Mouse (Mus musculus) left cerebral cortex, postnatal 4 days (tissue): ENCODE measurements around the gene Klhl41. TPM values are rescaled to one million over a fixed set of nuclear protein-coding genes. Genes with fewer than 3 reads are reported as not detected.

Experiments used
- DNase-seq: peaks from one replicate; pipeline ENCODE4 v3.0.0-alpha.2; 2022
- intact Hi-C: fragments of 180-260 bp; cut with DNase I; formaldehyde crosslinking; loops from one replicate; pipeline ENCODE4 v1.15.1; 2025
- total RNA-seq, 2 experiments: library from RNA; stranded (reverse); gene quantifications; 2 replicates each; pipeline ENCODE4 v1.2.3; 2021

The Klhl41 gene
- total RNA-seq, 2 experiments from 2014 or later: 0.58 to 0.66 TPM

- DNase-seq: no peak
These were observed 12.0 kb downstream of the Klhl41 start for GRCm38 (mm10) chr2:69681931-69682330.

GRCm38 (mm10) chr2:69683036-69683805, 13.3 kb downstream of the Klhl41 start:
- DNase-seq: no peak
- intact Hi-C loops: no loop called here

More at GRCm38 (mm10) chr2:69681931-69682330, 12.0 kb downstream of the Klhl41 start:
- intact Hi-C loops: no loop called here

GRCm38 (mm10) chr2:69684488-69684887, 14.6 kb downstream of the Klhl41 start:
- intact Hi-C loops: no loop called here
- DNase-seq: no peak

- DNase-seq: no peak
- intact Hi-C loops: no loop called here
These were observed 20.3 kb downstream of the Klhl41 start for GRCm38 (mm10) chr2:69690214-69690613.

- intact Hi-C loops: no loop called here
- DNase-seq: no peak
These were observed 20.9 kb downstream of the Klhl41 start for GRCm38 (mm10) chr2:69690843-69691242.

GRCm38 (mm10) chr2:69693501-69693900, 23.6 kb downstream of the Klhl41 start:
- DNase-seq: no peak
- intact Hi-C loops: no loop called here

- intact Hi-C loops: loop anchor here (10.0 kb wide), 1 partner anchor 46 kb away; no protein-coding TSS in a partner anchor
- no peak for DNase-seq
These were observed 30.5 kb downstream of the Klhl41 start for GRCm38 (mm10) chr2:69700446-69700845.

- intact Hi-C loops: no loop called here
- no peak for DNase-seq
These were observed 42.3 kb downstream of the Klhl41 start for GRCm38 (mm10) chr2:69712171-69712570.

- intact Hi-C loops: no loop called here
- DNase-seq: peak; percentile 83
These were observed 43.2 kb downstream of the Klhl41 start, which contains the start of gene Fastkd1 for GRCm38 (mm10) chr2:69712981-69713625. Fastkd1 (minus strand) TSS chr2:69713516.

- DNase-seq: no peak
- intact Hi-C loops: no loop called here
These were observed 43.7 kb downstream of the Klhl41 start for GRCm38 (mm10) chr2:69713626-69714014.

- intact Hi-C loops: no loop called here
These were observed 44.2 kb downstream of the Klhl41 start for GRCm38 (mm10) chr2:69714126-69714525.

GRCm38 (mm10) chr2:69716483-69716882, 46.6 kb downstream of the Klhl41 start:
- DNase-seq: no peak
- intact Hi-C loops: no loop called here

More at GRCm38 (mm10) chr2:69714126-69714525, 44.2 kb downstream of the Klhl41 start:
- DNase-seq: no peak

- intact Hi-C loops: no loop called here
- DNase-seq: no peak
These were observed 49.2 kb downstream of the Klhl41 start for GRCm38 (mm10) chr2:69719121-69719520.

- intact Hi-C loops: no loop called here
These were observed 52.3 kb downstream of the Klhl41 start, which contains the start of gene Ppig for GRCm38 (mm10) chr2:69722273-69722649. Ppig (plus strand) TSS chr2:69722545.

GRCm38 (mm10) chr2:69722650-69723518, 53.0 kb downstream of the Klhl41 start:
- peak; percentile 93 for DNase-seq
- intact Hi-C loops: no loop called here

More at GRCm38 (mm10) chr2:69722273-69722649, 52.3 kb downstream of the Klhl41 start, which contains the start of gene Ppig:
- DNase-seq: no peak

GRCm38 (mm10) chr2:69723519-69723825, 53.6 kb downstream of the Klhl41 start:
- intact Hi-C loops: no loop called here
- DNase-seq: no peak

Other genes starting within 250 kb of the Klhl41 start
- under 1 TPM; 0.34 to 0.54 TPM for gene Lrp2, start 84.1 kb upstream of the Klhl41 start, total RNA-seq
- 10 to 100 TPM; 25.4 to 29.3 TPM for gene Bbs5, start 22.9 kb upstream of the Klhl41 start, total RNA-seq
- gene Fastkd1, start 43.4 kb downstream of the Klhl41 start, total RNA-seq: 10 to 100 TPM; 23.7 to 23.9 TPM
- 10 to 100 TPM; 66.8 to 68.0 TPM for gene Ppig, start 52.4 kb downstream of the Klhl41 start, total RNA-seq
- 1 to 10 TPM; 1.6 to 2.9 TPM for gene Ccdc173, start 119.5 kb downstream of the Klhl41 start, total RNA-seq
- 10 to 100 TPM; 15.7 to 16.9 TPM for gene Phospho2, start 119.5 kb downstream of the Klhl41 start, total RNA-seq
- 100 to 1,000 TPM; 136 to 142 TPM for gene Klhl23, start 151.8 kb downstream of the Klhl41 start, total RNA-seq
- gene Ssb, start 191.4 kb downstream of the Klhl41 start, total RNA-seq: 100 to 1,000 TPM; 155 to 170 TPM
- 10 to 100 TPM; 12.4 to 15.5 TPM for gene Mettl5, start 215.5 kb downstream of the Klhl41 start, total RNA-seq
- gene Ubr3, start 227.1 kb downstream of the Klhl41 start, total RNA-seq: 100 to 1,000 TPM; 113 to 117 TPM